In the genomic region with DNA sequence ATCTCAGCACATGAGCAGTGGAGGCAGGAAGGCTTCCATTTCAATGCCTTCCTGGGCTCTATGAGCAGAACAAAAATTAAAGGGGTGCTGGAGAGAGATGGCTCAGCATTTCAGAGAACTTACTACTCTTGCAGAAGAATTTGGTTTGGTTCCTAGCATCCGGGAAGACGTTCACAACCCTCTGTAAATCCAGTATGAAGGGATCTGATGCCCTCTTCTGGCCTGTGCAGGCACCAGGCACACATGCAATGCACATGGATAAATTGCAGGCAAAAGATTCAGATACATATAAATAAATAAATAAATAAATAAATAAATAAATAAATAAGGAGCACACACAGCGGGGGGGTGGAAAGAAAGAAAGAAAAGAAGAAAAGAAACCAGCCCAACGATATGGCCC, we compare ENCODE assay signal across 18 mouse cellular contexts. TPM values are rescaled to one million over a fixed set of nuclear protein-coding genes. Genes with fewer than 3 reads are reported as not detected.
DNase-seq lines count a peak whose midpoint lies in the region; ATAC-seq and TF ChIP-seq lines count a peak whose summit lies in the region.
"Had no signal": no experiment of that assay in that cellular context is flagged by ENCODE, and none has a peak within 500 bp of the region (broad histone marks: within the 10 kb centered on the region; RNA-seq: fewer than 3 reads in every experiment).

No protein-coding gene starts in this region.

- H3K36me3 ChIP-seq in liver, adult 2 months (ENCODE audit: control insufficient read depth, insufficient read depth, low read length): no peaks in the 10 kb centered on the region
- no peaks in the 10 kb centered on the region for H3K36me3 ChIP-seq in liver, embryonic 11.5 days (ENCODE audit: control insufficient read depth, insufficient read depth, low read length)
- H3K36me3 ChIP-seq: embryonic facial prominence, embryonic 13.5 days; limb, embryonic 10.5 days; midbrain, embryonic 13.5 days had no signal

- H3K4me3 ChIP-seq in liver, adult 2 months (ENCODE audit: insufficient read depth, low read depth, low read length): no peak overlapping the region
- H3K4me3 ChIP-seq in liver, embryonic 11.5 days (ENCODE audit: low read depth, low read length): no peak overlapping the region
- no peak overlapping the region for H3K4me3 ChIP-seq in bone marrow, adult 2 months (replicated peaks; ENCODE audit: control insufficient read depth, low read depth, low read length)
- H3K4me3 ChIP-seq: embryonic facial prominence, embryonic 13.5 days; limb, embryonic 10.5 days; midbrain, embryonic 13.5 days had no signal

- DNase-seq in CD4-positive, CD25-positive, alpha-beta regulatory T cell, adult 2 months (ENCODE audit: low read depth, low spot score): peak; percentile 56
- no peak for DNase-seq in liver, adult 2 months (ENCODE audit: extremely low read depth, low read depth, low spot score)
- no peak for DNase-seq in liver, embryonic 11.5 days (ENCODE audit: low spot score)
- peak; percentile 74 for DNase-seq in 416B (ENCODE audit: low read depth)
- no peak for DNase-seq in cerebellum, postnatal 10 days
- DNase-seq in retina, postnatal 1 day: no peak
- DNase-seq: cerebellum, postnatal 14 days; heart, postnatal 14 days; kidney, postnatal 10 days had no signal

- 56% methylated on average over 4 of the region's 4 CpGs for WGBS in liver, adult 2 months
- WGBS in liver, embryonic 11.5 days: 46% methylated on average over 4 of the region's 4 CpGs
- WGBS in bone marrow, adult 2 months: 46% methylated on average over 4 of the region's 4 CpGs

- no peaks in the 10 kb centered on the region for H3K9me3 ChIP-seq in liver, embryonic 11.5 days (ENCODE audit: control insufficient read depth, low read length)
- H3K9me3 ChIP-seq: limb, embryonic 10.5 days; midbrain, embryonic 13.5 days had no signal

- no peak overlapping the region for H3K9ac ChIP-seq in liver, adult 2 months (ENCODE audit: low read depth, low read length)
- H3K9ac ChIP-seq in liver, embryonic 11.5 days (ENCODE audit: low read depth, low read length): no peak overlapping the region
- H3K9ac ChIP-seq: embryonic facial prominence, embryonic 13.5 days; midbrain, embryonic 13.5 days had no signal

- TF ChIP-seq CTCF in liver, adult 2 months (IDR thresholded peaks at IDR 0.05; ENCODE audit: low read depth, low read length): peak; percentile 69
- TF ChIP-seq CTCF in bone marrow, adult 2 months (IDR thresholded peaks at IDR 0.05; ENCODE audit: control insufficient read depth, insufficient read depth, low read length): peak; percentile 66

- no peak overlapping the region for H3K27ac ChIP-seq in liver, adult 2 months (replicated peaks; ENCODE audit: insufficient read depth, low read depth, low read length)
- no peak overlapping the region for H3K27ac ChIP-seq in liver, embryonic 11.5 days (ENCODE audit: low read depth, low read length)
- no peak overlapping the region for H3K27ac ChIP-seq in bone marrow, adult 2 months (ENCODE audit: control insufficient read depth, insufficient read depth, low read depth, low read length, poor library complexity)
- H3K27ac ChIP-seq: embryonic facial prominence, embryonic 13.5 days; limb, embryonic 10.5 days; midbrain, embryonic 13.5 days had no signal

- H3K4me1 ChIP-seq in liver, adult 2 months (ENCODE audit: control insufficient read depth, insufficient read depth, low read length): no peaks in the 10 kb centered on the region; the same call in 1 of the 2 replicates
- 0 out of 2 replicates have a peak, but pooled peaks cover 2% of the 10 kb centered on the region for H3K4me1 ChIP-seq in liver, embryonic 11.5 days (replicated peaks; ENCODE audit: control insufficient read depth, insufficient read depth, low read length)
- no peaks in the 10 kb centered on the region; the same call in 1 of the 2 replicates for H3K4me1 ChIP-seq in bone marrow, adult 2 months (ENCODE audit: control insufficient read depth, insufficient read depth, low read length)

- H3K79me2 ChIP-seq in liver, adult 2 months (ENCODE audit: control insufficient read depth, insufficient read depth, low read length): peaks cover 2% of the 10 kb centered on the region; the same call in 1 of the 2 replicates

- peaks cover 8% of the 10 kb centered on the region for H3K27me3 ChIP-seq in liver, adult 2 months (ENCODE audit: control insufficient read depth, insufficient read depth, low read length)
- peaks cover 41% of the 10 kb centered on the region for H3K27me3 ChIP-seq in liver, embryonic 11.5 days (replicated peaks; ENCODE audit: control insufficient read depth, insufficient read depth, low read length)

- no peak for TF ChIP-seq POLR2A in liver, adult 2 months (IDR thresholded peaks at IDR 0.05; ENCODE audit: extremely low read depth, insufficient read depth, low read length)
- no peak for TF ChIP-seq POLR2A in bone marrow, adult 2 months (IDR thresholded peaks at IDR 0.05; ENCODE audit: borderline replicate concordance, control insufficient read depth, low read depth, low read length)

- H3K4me2 ChIP-seq in liver, embryonic 11.5 days: no peak overlapping the region
- H3K4me2 ChIP-seq: embryonic facial prominence, embryonic 13.5 days; midbrain, embryonic 13.5 days had no signal

- ATAC-seq in CD4-positive, CD25-positive, alpha-beta regulatory T cell, adult 4 months: no peak
- ATAC-seq in liver, embryonic 11.5 days (replicated peaks; ENCODE audit: low FRiP score): no peak
- ATAC-seq: midbrain, embryonic 13.5 days had no signal

RNA-seq across cellular contexts. Expression of a gene that starts 3.6 kb away (rescaled TPM):
- 1 to 10 TPM; 1.7 to 2.1 TPM for polyA plus RNA-seq in CD4-positive, CD25-positive, alpha-beta regulatory T cell, adult 4 months (2017; shearing (Covaris generic))
- 0.20 TPM in 1 of 2 replicates, not detected in the other for total RNA-seq in liver, adult 2 months (2014; rRNA removed)
- polyA plus RNA-seq in liver, adult 2 months (2012; rRNA removed): 0.13 TPM in 1 of 2 replicates, not detected in the other
- polyA plus RNA-seq in liver, embryonic 11.5 days (2014; fragmentation: Nextera tagmentation; extraction: Ambion mirVana): not detected in 2 replicates
- polyA plus RNA-seq in bone marrow, adult 2 months (2011; ENCODE audit: insufficient read depth, insufficient read length, low replicate concordance, missing spikeins): 3.6 TPM in 1 of 2 replicates, not detected in the other
- total RNA-seq: heart, postnatal 14 days; layer of hippocampus, postnatal 25 days had no signal
- polyA plus RNA-seq: embryonic facial prominence, embryonic 13.5 days; gonadal fat pad, adult 2 months; lung, embryonic 16.5 days had no signal

RNA-seq across cellular contexts. Expression of a gene that starts 4.6 kb away (rescaled TPM):
- 100 to 1,000 TPM in 1 of 2 experiments, 10 to 100 TPM in 1; 52.3 to 109 TPM for polyA plus RNA-seq in CD4-positive, CD25-positive, alpha-beta regulatory T cell, adult 4 months (2017; shearing (Covaris generic))
- 6.3 and 11.3 TPM in 2 replicates for total RNA-seq in liver, adult 2 months (2014; rRNA removed)
- 24.2 and 37.1 TPM in 2 replicates for polyA plus RNA-seq in liver, adult 2 months (2012; rRNA removed)
- polyA plus RNA-seq in liver, embryonic 11.5 days (2014; fragmentation: Nextera tagmentation; extraction: Ambion mirVana): 85.9 and 87.5 TPM in 2 replicates
- 83.3 and 135 TPM in 2 replicates for polyA plus RNA-seq in bone marrow, adult 2 months (2011; ENCODE audit: insufficient read depth, insufficient read length, low replicate concordance, missing spikeins)

RNA-seq across cellular contexts. Expression of a gene that starts 6.2 kb away (rescaled TPM):
- not detected for polyA plus RNA-seq in CD4-positive, CD25-positive, alpha-beta regulatory T cell, adult 4 months (2017; shearing (Covaris generic))
- total RNA-seq in liver, adult 2 months (2014; rRNA removed): 0.27 and 0.65 TPM in 2 replicates
- polyA plus RNA-seq in liver, adult 2 months (2012; rRNA removed): 0.62 and 1.1 TPM in 2 replicates
- polyA plus RNA-seq in liver, embryonic 11.5 days (2014; fragmentation: Nextera tagmentation; extraction: Ambion mirVana): 8.2 and 11.1 TPM in 2 replicates
- polyA plus RNA-seq in bone marrow, adult 2 months (2011; ENCODE audit: insufficient read depth, insufficient read length, low replicate concordance, missing spikeins): 0.92 and 2.3 TPM in 2 replicates

RNA-seq across cellular contexts. Expression of a gene that starts 33.6 kb away (rescaled TPM):
- 1 to 10 TPM in 1 of 2 experiments, under 1 TPM in 1; 0.35 to 2.7 TPM for polyA plus RNA-seq in CD4-positive, CD25-positive, alpha-beta regulatory T cell, adult 4 months (2017; shearing (Covaris generic))
- 0.07 and 0.09 TPM in 2 replicates for total RNA-seq in liver, adult 2 months (2014; rRNA removed)
- polyA plus RNA-seq in liver, adult 2 months (2012; rRNA removed): 0.06 and 0.11 TPM in 2 replicates
- polyA plus RNA-seq in liver, embryonic 11.5 days (2014; fragmentation: Nextera tagmentation; extraction: Ambion mirVana): 0.07 TPM in 1 of 2 replicates, not detected in the other
- polyA plus RNA-seq in bone marrow, adult 2 months (2011; ENCODE audit: insufficient read depth, insufficient read length, low replicate concordance, missing spikeins): 0.50 and 1.1 TPM in 2 replicates
- polyA plus RNA-seq: forebrain, embryonic 11.5 days; midbrain, embryonic 13.5 days had no signal

RNA-seq across cellular contexts. Expression of a gene that starts 48.1 kb away (rescaled TPM):
- polyA plus RNA-seq in CD4-positive, CD25-positive, alpha-beta regulatory T cell, adult 4 months (2017; shearing (Covaris generic)): 10 to 100 TPM; 15.2 to 24.0 TPM
- total RNA-seq in liver, adult 2 months (2014; rRNA removed): 12.9 and 16.0 TPM in 2 replicates
- polyA plus RNA-seq in liver, adult 2 months (2012; rRNA removed): 34.1 and 40.4 TPM in 2 replicates
- 31.6 and 33.9 TPM in 2 replicates for polyA plus RNA-seq in liver, embryonic 11.5 days (2014; fragmentation: Nextera tagmentation; extraction: Ambion mirVana)
- 7.5 and 8.5 TPM in 2 replicates for polyA plus RNA-seq in bone marrow, adult 2 months (2011; ENCODE audit: insufficient read depth, insufficient read length, low replicate concordance, missing spikeins)

Comparison
In these comparisons a context has a peak if more than half of its experiments do, and no peak if none do; other contexts are left out.
1. DNase-seq: peak in CD4-positive, CD25-positive, alpha-beta regulatory T cell, adult 2 months (single experiment) and 416B (single experiment); none in liver, adult 2 months (single experiment), liver, embryonic 11.5 days (single experiment), cerebellum, postnatal 10 days (0 of 2) and retina, postnatal 1 day (single experiment).